Mouse (Mus musculus): ENCODE measurements at regions not wholly inside any gene's neighbourhood (a gene's known extent, or its start where the extent isn't known, plus 50 kb on each side); places are given as distances from the start of the nearest gene placed in this dataset.

DNA sequence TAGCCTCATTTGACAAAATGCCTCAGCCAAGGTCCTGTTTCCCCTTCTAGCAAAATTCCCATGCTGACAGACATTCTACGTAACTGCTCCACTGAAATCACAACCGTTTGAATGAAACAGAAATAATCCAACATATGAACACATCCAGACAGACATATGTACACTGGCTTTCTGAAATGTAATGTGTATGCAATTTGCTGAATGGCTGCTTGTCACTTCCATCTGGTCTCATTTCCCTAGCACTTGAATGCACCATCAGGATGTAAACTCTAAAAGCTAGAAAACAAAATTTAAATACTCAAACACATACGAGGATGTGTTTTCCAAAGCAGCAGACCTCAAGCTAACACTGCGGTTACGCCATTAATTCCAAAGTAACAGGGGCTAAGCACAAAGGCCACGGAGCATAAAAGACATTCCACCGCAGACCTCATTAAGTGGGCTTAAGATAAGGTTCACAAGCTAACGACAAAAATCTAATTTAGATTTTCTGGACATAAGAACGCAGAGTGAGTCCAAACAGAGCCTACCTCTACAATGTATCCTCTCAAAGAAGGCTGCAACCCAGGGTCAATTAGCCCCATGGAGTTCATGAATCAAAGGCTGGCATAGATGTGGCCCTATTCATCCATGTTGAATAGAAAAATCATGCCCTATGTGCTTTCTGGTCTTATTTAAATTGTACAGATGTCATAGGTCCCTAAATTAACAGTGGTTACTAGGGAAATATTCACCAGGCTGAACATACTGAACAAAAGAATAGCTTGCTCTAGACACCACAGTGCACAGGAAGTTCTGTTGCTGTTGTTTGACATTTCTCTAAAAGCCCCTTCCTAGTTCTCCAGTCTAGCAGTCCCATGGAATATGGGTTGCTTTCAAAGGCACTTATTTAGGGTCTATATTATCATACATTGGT, 630.5 kb downstream of the Nedd1 start:
- peak; percentile 83 for DNase-seq (ENCODE audit: inconsistent ontology term)

DNA sequence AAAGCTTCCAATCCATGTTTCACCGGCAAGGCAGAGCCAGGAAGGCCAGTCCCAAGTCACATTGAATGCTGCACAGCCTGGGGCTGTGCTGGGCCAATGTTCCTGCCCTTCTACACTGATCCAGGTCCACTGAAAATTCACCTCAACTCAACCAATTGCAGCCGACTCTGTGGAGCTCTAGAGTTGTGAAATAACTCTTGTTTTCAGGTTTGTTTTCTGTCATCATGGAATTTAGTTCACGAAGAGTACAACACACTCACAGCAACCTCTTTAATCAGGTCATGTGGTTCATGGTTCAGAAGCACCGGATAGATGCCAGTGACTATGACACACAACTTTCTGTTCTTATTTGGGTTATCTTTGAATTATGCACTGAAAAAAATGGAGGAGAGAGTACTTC, 640.1 kb downstream of the Nedd1 start:
- no peak for DNase-seq (ENCODE audit: inconsistent ontology term)

DNA sequence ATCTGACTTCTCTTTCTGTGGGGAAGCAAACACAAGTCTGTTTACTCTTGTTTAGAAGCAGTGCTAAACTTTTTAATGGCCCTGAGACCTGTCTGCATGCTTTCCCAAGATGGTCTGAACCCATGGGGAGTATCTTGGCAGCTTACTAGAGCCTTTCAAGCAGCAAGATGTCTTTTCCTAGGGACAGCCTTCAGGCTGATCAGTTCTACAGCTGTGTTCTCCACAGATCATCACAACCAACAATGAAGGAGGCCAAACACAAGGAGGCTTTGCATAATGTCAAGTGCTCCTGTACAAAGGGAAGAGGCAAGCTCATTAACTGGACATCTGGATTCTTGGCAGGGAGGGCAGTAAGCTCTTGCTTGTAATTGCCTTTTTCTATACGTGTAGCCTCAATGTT, 641.0 kb downstream of the Nedd1 start:
- no peak for DNase-seq (ENCODE audit: inconsistent ontology term)

- no peak for DNase-seq (ENCODE audit: inconsistent ontology term)
These were observed 642.8 kb downstream of the Nedd1 start for GRCm38 (mm10) chr10:92079421-92079820.

DNA sequence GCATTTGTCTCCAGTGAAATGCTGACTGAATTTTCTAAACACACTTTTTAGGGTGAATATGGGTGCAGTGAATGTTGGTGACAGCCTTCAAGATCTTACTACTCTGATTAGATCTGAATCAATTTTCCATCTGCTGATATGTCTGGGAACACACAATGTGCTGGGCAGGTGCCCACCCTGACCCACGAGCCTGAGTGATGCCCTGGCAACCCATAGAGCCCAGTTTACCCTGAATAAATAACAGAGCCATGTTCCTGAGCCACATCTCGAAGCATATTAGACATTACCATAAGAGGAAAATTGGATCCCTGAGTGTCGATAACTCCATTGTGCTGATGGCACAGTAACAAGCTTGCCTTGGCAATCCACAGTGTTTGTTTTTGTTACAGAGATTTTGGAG, 644.9 kb downstream of the Nedd1 start:
- DNase-seq (ENCODE audit: inconsistent ontology term) = no peak

- DNase-seq (ENCODE audit: inconsistent ontology term) = no peak
These were observed 645.5 kb downstream of the Nedd1 start for GRCm38 (mm10) chr10:92076754-92077153.

DNA sequence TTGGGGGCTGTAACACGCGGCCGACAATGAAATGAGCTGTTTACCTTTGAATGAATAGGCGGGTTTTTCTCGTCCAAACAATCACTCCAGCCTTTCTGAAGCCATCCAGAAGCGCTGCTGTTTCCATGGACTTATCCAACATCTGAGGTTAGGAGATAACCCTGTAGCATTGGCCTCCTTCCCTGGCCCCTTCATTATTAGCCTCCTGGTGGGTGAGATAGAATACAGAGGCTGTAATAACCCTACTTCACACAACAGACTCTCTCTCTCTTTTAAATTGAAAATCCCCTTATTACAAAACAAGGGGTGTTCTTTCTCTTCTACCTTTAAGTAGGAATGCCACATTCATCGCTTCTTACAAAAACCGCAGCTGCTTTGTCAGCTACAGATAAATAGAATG, 646.8 kb downstream of the Nedd1 start:
- DNase-seq (ENCODE audit: inconsistent ontology term) = no peak

DNA sequence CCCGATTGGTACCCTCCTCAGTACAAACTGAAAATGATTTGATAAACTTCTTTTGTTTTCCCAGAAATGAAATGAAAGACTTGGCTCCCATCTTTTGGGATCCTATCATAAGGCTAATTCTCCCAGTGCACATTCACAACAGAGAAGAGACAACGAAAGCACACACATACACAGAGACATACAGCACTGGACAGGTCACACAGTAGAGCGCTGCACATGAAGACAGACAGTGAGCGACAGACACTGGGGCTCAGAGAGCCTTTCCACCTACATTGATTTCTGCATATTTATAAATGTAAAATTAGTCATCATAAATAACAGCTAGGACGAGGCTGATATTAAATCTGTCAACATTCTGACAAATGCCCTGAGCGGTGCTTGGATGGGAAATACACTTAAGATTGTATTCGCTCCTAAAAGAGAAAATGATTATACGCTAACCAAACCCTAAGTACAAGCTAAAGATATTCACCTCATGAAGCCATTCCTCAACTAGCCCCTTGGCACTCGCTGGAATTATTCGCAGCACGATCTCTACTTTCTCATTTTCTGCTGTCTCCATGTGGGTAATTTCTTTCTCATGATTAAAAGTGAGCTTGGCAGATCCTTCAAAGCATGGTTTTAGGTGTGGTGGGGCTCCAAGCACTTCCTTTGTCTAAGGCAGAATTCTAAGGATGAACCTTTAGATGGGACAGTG, 647.4 kb downstream of the Nedd1 start:
- no peak for DNase-seq (ENCODE audit: inconsistent ontology term)

- DNase-seq (ENCODE audit: inconsistent ontology term) = no peak
These were observed 648.3 kb downstream of the Nedd1 start for GRCm38 (mm10) chr10:92073873-92074390.

DNA sequence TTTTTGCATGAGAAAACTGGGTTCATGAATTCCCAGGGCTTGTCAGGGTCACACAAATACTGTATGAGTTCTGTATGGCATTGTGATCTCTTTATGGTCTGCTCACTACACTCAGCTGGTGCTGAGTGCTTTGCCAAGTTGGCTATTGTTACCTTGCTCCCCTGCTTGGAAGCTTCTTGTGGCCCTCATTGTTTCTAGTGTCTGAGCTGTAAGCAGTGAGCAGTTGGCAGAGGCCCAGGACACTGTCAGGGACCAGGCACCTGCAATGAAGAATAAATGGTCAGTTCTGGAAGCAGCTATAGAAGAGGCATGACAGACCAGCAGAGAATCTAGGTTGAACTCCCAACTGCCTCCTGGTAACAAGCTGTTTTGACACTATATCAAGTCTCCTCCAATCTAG, 677.4 kb downstream of the Nedd1 start:
- peak; percentile 70 for DNase-seq (ENCODE audit: inconsistent ontology term)

GRCm38 (mm10) chr10:92036176-92036575, 686.0 kb downstream of the Nedd1 start:
- DNase-seq (ENCODE audit: inconsistent ontology term) = peak; percentile 81

DNA sequence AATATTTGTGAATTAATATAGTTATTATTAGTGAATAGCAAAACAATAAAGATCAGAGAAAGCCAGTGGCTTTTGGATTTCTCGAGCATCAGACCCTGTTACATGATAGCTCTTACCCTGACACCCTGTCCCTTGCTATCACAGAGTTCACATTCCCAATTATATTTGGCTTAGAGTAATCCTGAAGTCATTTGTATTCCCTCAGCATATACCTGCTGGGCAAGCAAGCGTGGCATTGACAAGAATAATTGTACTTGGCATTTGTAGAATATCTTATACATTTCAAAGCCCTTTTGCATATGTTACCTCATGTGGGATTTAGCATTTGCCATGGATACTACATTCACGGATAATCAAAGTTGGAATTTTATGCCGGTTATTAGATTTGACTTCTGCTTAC, 692.0 kb downstream of the Nedd1 start:
- no peak for DNase-seq (ENCODE audit: inconsistent ontology term)

DNA sequence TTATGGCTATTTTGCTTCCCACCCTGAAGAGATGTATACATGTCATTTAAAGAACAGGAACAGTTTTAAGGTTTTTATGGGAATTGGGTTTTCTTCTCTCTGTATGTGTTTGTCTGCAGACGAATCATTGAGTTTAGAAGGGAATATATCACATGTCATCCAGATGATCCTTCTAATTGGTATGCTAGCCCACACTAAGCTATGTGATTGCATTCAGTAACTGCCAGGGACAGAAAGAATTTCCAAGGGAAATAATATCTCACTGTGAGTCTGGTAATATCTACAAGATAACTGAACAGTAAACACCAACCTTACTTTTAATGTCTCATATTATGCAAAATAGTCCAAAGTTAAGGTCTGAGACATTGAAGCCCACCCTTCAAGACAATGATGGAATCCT, 698.0 kb downstream of the Nedd1 start:
- DNase-seq (ENCODE audit: inconsistent ontology term) = no peak

DNA sequence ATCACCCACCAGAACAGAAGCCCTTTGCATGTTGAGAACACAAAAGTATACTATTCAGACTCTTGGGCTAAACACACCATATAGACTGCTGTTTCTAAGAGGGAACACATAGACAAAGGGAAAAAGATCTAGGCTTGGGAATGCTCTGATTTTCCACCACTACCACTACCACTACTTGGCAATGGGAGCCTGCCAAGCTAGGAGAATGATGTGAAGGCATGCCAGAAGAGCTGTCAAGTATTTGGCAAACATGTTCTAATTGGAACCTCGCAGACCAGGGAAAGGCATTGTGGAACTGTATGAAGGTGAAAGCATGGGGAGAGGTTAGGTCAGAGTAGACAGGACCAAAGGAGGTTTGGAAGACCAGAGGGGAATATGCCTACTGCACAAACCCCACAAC, 701.2 kb downstream of the Nedd1 start:
- DNase-seq (ENCODE audit: inconsistent ontology term) = peak; percentile 51

GRCm38 (mm10) chr10:92009551-92009950, 712.7 kb downstream of the Nedd1 start:
- DNase-seq (ENCODE audit: inconsistent ontology term) = no peak

DNA sequence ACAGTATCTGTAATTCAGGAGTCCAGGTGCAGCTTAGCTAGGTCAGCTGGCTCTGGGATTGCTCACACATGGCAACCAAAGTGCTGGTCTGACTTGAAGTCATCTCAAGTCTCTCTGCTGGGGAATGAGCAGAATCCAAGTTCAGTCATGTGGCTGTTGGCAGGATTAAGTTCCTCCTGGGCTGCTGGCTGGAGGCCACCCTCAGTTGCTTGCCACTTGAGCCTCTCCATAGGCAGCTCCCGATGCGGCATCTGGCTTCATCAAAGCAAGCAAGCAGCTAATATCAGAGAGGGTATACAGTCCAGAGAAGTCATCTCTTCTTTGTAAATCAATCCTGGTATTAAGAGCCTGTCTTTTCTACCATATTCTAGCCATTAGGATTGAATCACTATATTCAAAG, 714.3 kb downstream of the Nedd1 start:
- peak; percentile 42 for DNase-seq (ENCODE audit: inconsistent ontology term)

DNA sequence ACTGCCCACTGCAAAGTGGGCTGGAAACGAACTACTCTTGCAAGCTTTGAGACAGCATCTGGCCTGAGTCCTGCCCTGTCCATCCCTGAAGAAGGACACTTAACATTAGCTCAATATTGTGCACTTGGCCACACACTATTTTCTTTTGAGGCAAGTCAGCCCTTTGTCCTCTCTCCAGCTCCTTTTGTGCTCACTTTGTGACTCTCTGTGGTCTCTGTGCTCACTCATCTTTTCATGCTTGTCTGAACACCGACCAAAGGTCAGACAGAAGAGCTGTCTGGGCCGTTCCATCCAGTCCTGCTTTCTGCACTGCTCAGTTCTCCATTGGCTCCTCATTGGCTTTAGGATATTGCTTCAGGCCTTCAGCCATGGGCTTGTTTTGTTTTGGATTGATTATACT, 715.8 kb downstream of the Nedd1 start:
- DNase-seq (ENCODE audit: inconsistent ontology term) = peak; percentile 84

DNA sequence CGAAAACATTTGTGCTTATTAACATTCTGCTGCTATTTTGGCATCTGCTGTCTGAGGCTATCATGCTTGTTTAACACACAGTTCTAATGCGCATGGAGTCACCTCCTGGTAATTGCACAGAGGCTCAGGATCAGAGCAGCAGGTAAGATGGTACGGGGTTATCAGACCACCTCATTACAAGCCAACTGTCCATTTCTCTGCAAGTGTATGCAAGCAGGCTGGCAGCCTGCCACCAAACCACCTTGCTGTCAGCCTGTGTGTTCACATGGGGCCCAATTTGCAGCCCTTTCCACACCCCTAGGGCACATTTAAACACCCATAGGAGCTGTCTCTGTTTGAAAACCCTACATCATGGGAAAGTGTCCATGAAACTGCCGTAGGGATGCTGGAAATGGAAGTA, 731.2 kb downstream of the Nedd1 start:
- DNase-seq (ENCODE audit: inconsistent ontology term) = no peak

DNA sequence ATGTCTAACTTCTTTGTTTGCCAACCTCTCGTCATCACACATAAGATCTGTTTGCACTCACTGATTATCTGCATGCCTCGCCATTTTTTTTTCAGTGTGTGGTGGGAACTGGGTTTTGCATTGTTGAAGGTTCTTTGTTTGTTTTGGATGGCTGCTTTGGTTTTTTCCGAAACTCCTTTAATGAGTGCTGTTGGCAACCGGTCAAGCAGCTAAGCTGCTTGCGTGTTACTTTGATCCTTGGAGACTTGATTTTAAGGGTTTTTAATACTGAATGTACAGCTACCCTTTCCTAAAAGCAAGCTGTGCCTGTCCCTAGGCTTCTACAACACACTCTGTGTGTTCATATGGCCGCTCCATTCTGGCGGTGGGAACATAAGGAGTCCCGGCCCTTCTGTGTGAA, 733.9 kb downstream of the Nedd1 start:
- peak; percentile 87 for DNase-seq (ENCODE audit: inconsistent ontology term)

DNA sequence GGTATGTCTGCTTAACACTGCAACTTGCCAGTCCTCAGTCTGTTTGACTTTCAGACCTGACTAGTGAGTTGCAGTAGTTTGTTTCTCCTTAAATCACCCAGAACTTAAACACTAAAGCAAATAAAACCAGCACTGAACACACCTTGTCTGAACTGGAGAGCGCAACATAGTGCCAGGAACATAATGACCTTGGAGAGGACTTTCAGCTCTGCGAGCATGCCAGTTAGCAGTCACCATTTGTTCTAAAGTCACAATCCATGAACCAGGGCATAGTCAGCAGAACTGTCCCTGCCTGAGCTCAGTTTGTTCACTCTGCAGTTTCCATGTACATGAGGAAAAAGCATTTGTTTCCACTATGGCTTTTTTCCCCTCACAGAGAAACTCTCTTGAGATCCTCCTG, 742.4 kb downstream of the Nedd1 start:
- no peak for DNase-seq (ENCODE audit: inconsistent ontology term)

DNA sequence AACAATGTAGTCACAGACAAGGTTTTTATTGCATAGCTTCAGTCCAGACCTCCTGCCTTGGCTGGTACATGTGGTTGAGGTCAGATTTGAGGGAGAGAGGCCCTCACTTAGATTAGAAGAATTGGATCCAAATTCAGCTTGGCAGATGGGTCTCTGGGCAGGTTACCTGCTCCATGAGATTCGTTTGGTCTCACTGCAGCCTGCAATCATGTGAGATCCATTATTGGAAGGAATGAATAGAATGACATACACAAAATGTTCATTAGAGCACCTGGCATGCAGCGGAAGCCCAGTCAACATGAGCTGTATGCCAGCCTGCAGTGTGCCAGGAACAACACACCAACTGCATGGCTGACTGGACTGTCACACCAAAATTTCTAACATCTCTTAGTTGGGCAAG, 750.3 kb downstream of the Nedd1 start:
- DNase-seq (ENCODE audit: inconsistent ontology term) = no peak

- DNase-seq (ENCODE audit: inconsistent ontology term) = no peak
These were observed 754.5 kb downstream of the Nedd1 start for GRCm38 (mm10) chr10:91967570-91968310.

Data from Muller cell, postnatal 12 days (primary cell).